Mouse (Mus musculus): ENCODE results near the gene Plcg1.
A peak's percentile ranks its signal among the peaks of the same experiment; 100 is the strongest.

Gene Plcg1

DNA sequence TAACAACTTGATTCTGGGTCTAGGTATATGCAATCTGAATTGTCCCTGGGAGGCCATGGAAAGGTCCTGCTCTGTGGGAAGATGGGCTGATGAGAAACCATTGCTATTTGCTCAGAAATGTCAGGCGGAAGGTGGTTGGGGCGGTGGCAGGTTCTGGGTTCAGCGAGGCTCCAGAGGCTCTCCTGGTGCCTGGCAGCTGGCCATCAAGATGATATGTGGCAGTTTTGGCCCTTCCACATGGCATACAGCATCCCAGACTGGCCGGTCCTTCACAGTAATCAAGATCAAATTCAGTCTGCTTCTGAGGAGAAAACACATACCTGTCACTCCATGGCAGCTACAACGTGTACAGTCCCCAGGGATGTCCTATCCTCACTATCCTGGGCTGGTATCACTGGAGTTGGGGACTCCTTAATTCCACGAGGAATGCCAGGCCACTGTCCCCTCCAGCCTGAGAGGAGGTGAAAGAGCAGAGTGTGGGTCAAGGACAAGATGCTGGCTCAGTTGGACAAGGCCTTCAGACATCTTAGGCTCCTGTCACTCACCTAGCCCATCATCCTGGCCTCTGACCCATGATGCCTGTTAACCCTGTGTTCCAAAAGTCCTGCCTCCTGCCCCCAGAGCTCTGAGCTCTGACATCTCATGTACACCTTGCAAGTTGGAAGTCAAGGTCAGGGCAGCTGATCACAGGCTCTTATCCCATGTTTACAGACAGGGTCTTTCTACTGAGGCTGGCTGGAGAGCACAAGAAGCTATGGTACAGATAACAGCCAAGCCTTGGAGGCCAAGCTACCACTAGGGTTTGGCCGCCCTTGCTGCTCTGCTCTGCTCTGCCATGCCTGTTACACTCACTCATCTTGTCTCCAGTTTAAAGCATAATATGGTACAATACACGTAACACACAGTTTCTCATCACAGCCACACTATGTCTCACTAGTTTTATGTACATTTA is 40.5 kb downstream of the Plcg1 start:
- DNase-seq, result peak in 1 of 2 experiments; percentile 3

DNA sequence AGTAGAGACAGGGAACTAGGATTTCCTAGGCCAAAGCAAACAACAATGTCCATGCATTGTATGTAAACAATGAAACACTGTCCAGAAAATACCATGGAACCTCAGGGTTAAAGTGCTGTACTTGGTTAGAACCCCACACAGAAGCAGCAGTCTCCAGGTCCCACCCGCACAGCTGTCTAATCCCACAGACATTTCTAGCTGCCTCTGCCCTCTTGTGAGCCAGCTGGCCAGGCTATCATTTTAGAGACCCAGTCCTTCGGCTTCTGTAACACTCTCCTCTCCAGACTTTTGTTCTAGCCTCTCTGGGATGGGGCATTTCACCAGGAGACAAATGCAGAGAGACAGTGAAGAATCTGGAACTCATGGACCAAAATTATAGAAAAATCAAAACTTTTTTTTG is 46.9 kb downstream of the Plcg1 start:
- DNase-seq, result no peak

GRCm38 (mm10) chr2:160780154-160780833 is 49.2 kb downstream of the Plcg1 start:
- no peak for DNase-seq

GRCm38 (mm10) chr2:160780834-160781219 is 49.7 kb downstream of the Plcg1 start:
- DNase-seq, result no peak

GRCm38 (mm10) chr2:160786333-160786732 is 55.2 kb downstream of the Plcg1 start:
- DNase-seq, result no peak

DNA sequence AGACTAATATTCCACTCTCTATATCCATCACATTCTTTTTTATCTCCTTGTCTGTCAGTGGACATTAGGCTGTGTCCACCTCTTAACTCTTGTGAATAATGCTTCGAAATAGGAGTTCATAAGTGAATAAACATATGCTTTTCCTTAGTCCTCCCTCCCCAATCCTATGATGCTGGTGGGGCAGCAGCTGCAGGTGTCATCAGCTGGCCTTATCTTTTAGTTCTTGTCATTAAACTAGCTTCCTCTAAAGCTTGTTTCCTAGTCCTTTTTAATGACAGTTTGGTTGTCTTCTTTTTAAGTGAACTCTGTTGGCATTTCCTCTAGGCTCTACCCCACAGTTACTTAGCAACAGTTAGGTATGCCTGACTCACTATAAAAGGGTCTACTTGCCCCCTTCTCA is 57.9 kb downstream of the Plcg1 start:
- DNase-seq, result no peak

DNA sequence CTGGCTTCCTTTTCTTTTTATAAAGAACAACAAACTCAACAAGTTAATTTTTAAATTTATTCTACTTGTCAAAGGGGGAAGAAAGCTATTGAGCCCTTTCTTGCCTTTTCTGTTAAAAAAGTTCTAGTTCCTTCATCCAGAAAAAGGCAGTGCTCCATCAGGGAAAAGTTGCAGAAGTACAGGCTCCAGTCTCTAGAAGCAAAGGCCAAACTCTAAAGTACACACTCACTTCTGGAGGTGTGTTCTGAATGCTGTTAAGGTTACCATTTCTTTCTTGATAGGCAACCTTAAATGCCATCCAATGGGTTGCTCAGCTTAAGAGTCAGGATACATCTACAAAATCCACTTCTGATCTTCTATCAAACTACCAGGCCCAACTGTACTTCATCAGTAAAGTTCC is 58.6 kb downstream of the Plcg1 start:
- DNase-seq, result no peak

DNA sequence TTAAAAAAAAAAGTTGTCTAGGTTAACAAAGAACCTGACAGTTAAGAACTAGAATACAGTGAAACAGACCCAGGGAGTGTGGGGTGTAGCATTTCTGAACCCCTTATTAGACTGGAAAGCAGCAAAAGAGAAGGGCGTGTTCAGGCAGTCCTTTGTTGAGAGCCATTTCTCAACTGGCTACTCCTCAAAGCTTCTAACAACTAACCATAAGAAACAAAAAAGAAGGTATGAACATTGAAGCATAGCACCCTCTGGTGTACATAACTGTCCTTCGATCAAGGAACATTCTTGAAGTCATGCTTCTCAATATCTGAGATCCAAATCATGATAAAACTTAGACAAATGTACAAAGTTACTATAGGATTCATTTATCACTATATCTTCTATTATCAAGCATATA is 62.0 kb downstream of the Plcg1 start:
- no peak for DNase-seq

DNA sequence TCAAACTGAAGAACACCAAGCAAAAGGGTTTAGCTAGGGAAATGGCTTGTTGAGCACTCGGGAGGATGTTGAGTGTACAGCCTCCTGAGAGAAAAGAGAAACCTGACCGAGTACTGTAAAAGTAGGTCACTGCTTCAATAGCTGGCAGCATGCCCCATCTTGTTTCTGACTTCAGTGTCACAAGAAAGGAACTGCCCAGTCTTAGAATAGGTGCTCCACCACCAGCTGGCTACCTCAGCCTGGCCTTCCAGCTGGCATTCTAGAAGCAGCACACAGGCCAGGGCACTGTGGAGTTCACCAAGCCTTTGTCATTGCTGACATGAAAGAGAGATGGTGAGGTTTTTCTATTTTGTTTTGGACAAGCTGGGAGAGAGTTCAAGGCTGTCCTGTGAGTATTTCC is 65.9 kb downstream of the Plcg1 start:
- DNase-seq, result peak; percentile 44 to 48

DNA sequence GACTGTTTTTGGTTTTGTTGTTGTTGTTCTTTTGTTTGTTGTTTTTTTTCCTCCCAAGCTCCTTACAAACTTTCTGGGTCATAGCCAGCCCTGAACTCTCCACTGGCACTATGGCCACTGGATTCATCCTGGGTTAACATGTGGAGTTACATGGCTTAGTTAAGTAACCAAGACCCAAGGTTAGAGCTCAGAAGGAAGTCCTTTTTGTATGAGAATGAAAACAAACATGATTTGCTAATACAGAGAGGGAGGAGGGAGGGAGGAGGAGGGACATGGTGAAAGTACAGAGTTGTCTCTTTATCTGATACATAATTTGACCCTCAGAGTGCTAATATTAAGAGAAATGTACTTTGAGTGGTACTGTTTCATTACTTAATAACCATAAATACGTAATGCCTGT is 67.1 kb downstream of the Plcg1 start:
- no peak for DNase-seq

DNA sequence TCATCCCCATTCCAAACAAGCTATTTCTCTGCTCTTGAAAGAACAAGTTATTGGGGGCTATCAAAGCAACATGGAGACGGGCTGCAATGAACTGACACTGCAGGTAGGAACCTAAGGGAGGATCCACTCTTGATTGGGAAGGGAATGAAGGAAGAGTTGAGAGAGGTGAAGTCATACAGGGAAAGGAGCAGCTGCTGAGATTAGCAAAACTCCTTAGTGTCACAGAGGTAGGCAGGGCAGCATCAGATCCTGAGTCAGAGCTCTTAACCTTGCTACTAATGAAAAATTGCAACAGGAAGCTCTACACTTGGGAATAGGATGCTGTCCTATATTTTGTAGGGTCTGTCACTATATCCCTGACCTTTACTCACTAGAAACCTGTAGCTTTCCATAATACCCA is 69.9 kb downstream of the Plcg1 start:
- no peak for DNase-seq

DNA sequence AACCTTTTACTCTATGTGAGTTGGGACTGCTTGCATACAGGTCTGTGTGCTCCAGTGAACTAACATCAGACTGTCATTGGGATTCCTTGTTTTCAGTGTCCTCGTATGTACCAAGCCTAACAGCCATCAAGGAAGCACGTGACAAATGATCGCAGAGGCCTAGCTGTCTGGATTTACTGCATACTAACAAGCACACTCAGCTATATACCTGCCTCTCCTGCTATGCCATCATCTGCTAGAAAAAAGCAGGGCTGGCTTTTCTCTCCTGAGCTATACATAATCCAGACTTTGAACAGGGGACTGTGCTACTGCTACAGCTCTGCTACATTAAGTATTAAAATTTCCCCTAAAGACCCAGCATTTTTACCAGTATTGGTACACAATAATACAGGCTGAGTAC is 71.2 kb downstream of the Plcg1 start:
- no peak for DNase-seq

GRCm38 (mm10) chr2:160804794-160805527 is 73.9 kb downstream of the Plcg1 start:
- no peak for DNase-seq

DNA sequence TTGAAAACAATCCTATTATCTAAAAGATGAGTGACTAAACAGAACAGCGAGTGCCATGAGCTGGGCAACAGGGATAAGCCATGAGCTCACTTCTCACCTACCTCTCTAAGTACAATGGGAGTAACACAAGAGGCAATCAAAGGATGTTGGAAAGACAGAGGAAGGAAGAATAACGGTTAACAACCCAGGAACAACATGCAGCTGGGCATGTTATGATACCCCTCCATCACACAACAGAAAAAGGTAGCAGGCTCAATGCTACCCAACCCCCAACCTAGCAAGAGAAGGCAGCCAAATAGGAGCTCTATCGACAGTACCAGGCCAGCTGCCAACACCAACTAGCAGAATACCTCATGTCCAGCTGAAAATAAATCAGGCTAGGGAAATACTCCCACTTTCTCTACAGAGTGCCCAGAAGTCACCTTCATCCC is 75.0 kb downstream of the Plcg1 start:
- no peak for DNase-seq

DNA sequence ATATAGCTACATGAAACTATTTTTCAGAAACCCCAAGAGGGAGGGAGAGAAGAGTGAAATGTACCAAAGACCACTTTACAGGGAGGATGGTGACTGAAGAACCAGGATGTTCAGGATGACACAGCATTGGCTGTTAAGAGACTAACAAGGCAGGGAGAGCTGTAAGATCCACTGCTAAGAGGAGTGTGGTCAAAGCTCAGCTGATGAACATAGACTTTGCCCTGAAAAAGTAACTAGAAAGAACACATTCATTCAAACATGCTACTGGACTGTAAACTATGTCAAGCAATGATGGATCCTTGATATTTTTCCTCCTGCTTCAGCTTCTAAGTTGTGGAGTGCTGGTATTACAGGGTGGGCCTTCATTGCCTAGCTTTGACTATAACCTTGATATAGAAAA is 79.3 kb downstream of the Plcg1 start:
- no peak for DNase-seq

GRCm38 (mm10) chr2:160810802-160811201 is 79.7 kb downstream of the Plcg1 start:
- peak in 1 of 2 experiments; percentile 34 for DNase-seq

Measured in lung, postnatal 4 days (tissue).